Mouse (Mus musculus) thymus, adult 2 months (tissue): ENCODE measurements at regions not wholly inside any gene's neighbourhood (a gene's known extent, or its start where the extent isn't known, plus 50 kb on each side); places are given as distances from the start of the nearest gene placed in this dataset.

ENCODE experiments used
- CTCF ChIP-seq: fragments of 200-500 bp; IDR thresholded peaks from 2 replicates; pipeline ENCODE4 v1.5.1; 2012; ENCODE audit warnings: mild to moderate bottlenecking, control low read depth, low read length, moderate library complexity, borderline replicate concordance; ENCODE audit not compliant: control insufficient read depth, poor library complexity, insufficient read depth; ENCODE audit errors: extremely low read depth
- POLR2A ChIP-seq: fragments of 200-500 bp; IDR thresholded peaks from 2 replicates; pipeline ENCODE4 v1.6.1; 2012; ENCODE audit warnings: mild to moderate bottlenecking, low read length, control low read depth, moderate library complexity; ENCODE audit not compliant: control insufficient read depth, poor library complexity, insufficient read depth; ENCODE audit errors: extremely low read depth

GRCm38 (mm10) chr7:73195306-73195705 lies 180.0 kb upstream of the Rgma start:
- TF ChIP-seq CTCF (no peak), POLR2A (no peak)
